Mouse (Mus musculus) MEL (cell line): Measurements from ENCODE around the gene Rbks. TPM values are rescaled to one million over a fixed set of nuclear protein-coding genes. Genes with fewer than 3 reads are reported as not detected.
A peak's percentile ranks its signal among the peaks of the same experiment; 100 is the strongest.

Experiments used
- DNase-seq: peaks from one replicate; pipeline ENCODE4 v3.0.0; 2011; ENCODE audit warnings: low read depth, low spot score
- H3K27ac ChIP-seq: 2 replicates; pipeline ENCODE4 v1.5.1; 2012; ENCODE audit warnings: low read depth, mild to moderate bottlenecking, control low read depth, low read length, moderate library complexity; ENCODE audit not compliant: control insufficient read depth
- H3K27me3 ChIP-seq, 2 experiments: fragments of 150-350 bp in 1 of 2; sonication (generic) in 1 of 2; 2 replicates each; pipeline ENCODE4 v1.6.1; 2012; ENCODE audit warnings: low read length in 2 of 2, mild to moderate bottlenecking in 2 of 2, improper control_type of control experiment in 1 of 2, moderate library complexity in 1 of 2; ENCODE audit not compliant: insufficient read depth in 2 of 2, control insufficient read depth in 1 of 2
- H3K36me3 ChIP-seq, 2 experiments: 2 replicates each; pipeline ENCODE4 v1.6.1; 2012 to 2014; ENCODE audit warnings: low read length in 2 of 2, improper control_type of control experiment in 1 of 2, inconsistent platforms in 1 of 2, mild to moderate bottlenecking in 1 of 2; ENCODE audit not compliant: insufficient read depth in 2 of 2, control insufficient read depth in 1 of 2
- H3K4me1 ChIP-seq, 2 experiments: fragments of 150-350 bp in 1 of 2; sonication (generic) in 1 of 2; 2 replicates each; pipeline ENCODE4 v1.6.1; 2012; ENCODE audit warnings: low read length in 2 of 2, improper control_type of control experiment in 1 of 2, mild to moderate bottlenecking in 1 of 2; ENCODE audit not compliant: insufficient read depth in 2 of 2, control insufficient read depth in 1 of 2
- H3K4me3 ChIP-seq, 2 experiments: fragments of 150-350 bp in 1 of 2; sonication (generic) in 1 of 2; 2 replicates each; pipeline ENCODE4 v1.5.1; 2012; ENCODE audit warnings: low read depth in 2 of 2, low read length in 2 of 2, mild to moderate bottlenecking in 2 of 2, moderate library complexity in 2 of 2, control low read depth in 1 of 2, improper control_type of control experiment in 1 of 2; ENCODE audit not compliant: control insufficient read depth in 1 of 2, insufficient read depth in 1 of 2
- H3K79me2 ChIP-seq: 2 replicates; pipeline ENCODE4 v1.6.1; 2012; ENCODE audit warnings: mild to moderate bottlenecking, low read length, moderate library complexity; ENCODE audit not compliant: control insufficient read depth, poor library complexity, insufficient read depth
- H3K9ac ChIP-seq: 2 replicates; pipeline ENCODE4 v1.6.1; 2012; ENCODE audit warnings: low read depth, mild to moderate bottlenecking, control low read depth, low read length, moderate library complexity; ENCODE audit not compliant: control insufficient read depth, poor library complexity, severe bottlenecking
- H3K9me3 ChIP-seq: fragments of 150-350 bp; sonication (generic); replicated peaks from 2 replicates; pipeline ENCODE4 v1.6.1; 2012; ENCODE audit warnings: mild to moderate bottlenecking, low read length, improper control_type of control experiment, moderate library complexity; ENCODE audit not compliant: insufficient read depth
- CHD1 ChIP-seq: IDR thresholded peaks from 2 replicates; pipeline ENCODE4 v1.6.1; 2012; ENCODE audit warnings: low read depth, mild to moderate bottlenecking, inconsistent platforms, low read length, improper control_type of control experiment
- CHD2 ChIP-seq: IDR thresholded peaks from 2 replicates; pipeline ENCODE4 v1.6.1; 2011; ENCODE audit warnings: low read length, improper control_type of control experiment
- CTCF ChIP-seq, 3 experiments: IDR thresholded peaks in 2 of 3; conservative IDR thresholded peaks in 1 of 3; 2 replicates each; pipeline ENCODE4 v1.5.1; 2011 to 2012; ENCODE audit warnings: low read length in 3 of 3, low read depth in 2 of 3, mild to moderate bottlenecking in 2 of 3, improper control_type of control experiment in 1 of 3, inconsistent platforms in 1 of 3, mixed read lengths in 1 of 3, moderate library complexity in 1 of 3; ENCODE audit not compliant: control insufficient read depth in 1 of 3, insufficient read depth in 1 of 3, poor library complexity in 1 of 3, severe bottlenecking in 1 of 3
- E2F4 ChIP-seq: IDR thresholded peaks from 2 replicates; pipeline ENCODE4 v1.6.1; 2011; ENCODE audit warnings: low read depth, low read length, improper control_type of control experiment, borderline replicate concordance
- GABPA ChIP-seq: IDR thresholded peaks from 2 replicates; pipeline ENCODE4 v1.6.1; 2012; ENCODE audit warnings: low read depth, mild to moderate bottlenecking, inconsistent platforms, low read length, improper control_type of control experiment, moderate library complexity
- HCFC1 ChIP-seq: IDR thresholded peaks from 2 replicates; pipeline ENCODE4 v1.6.1; 2012; ENCODE audit warnings: low read depth, mild to moderate bottlenecking, inconsistent platforms, low read length, improper control_type of control experiment, moderate library complexity
- MEF2A ChIP-seq: IDR thresholded peaks from 2 replicates; pipeline ENCODE4 v1.6.1; 2014; ENCODE audit warnings: low read depth, mild to moderate bottlenecking, inconsistent platforms, low read length, improper control_type of control experiment; ENCODE audit not compliant: poor library complexity, insufficient replicate concordance, severe bottlenecking; ENCODE audit errors: extremely low read depth
- POLR2A ChIP-seq, 2 experiments: IDR thresholded peaks; 2 replicates each; pipeline ENCODE4 v1.6.1; 2011 to 2012; ENCODE audit warnings: low read length in 2 of 2, mild to moderate bottlenecking in 2 of 2, control low read depth in 1 of 2, improper control_type of control experiment in 1 of 2, low read depth in 1 of 2, moderate library complexity in 1 of 2; ENCODE audit not compliant: control insufficient read depth in 1 of 2, insufficient read depth in 1 of 2, poor library complexity in 1 of 2
- RCOR1 ChIP-seq: IDR thresholded peaks from 2 replicates; pipeline ENCODE4 v1.6.1; 2012; ENCODE audit warnings: low read depth, mild to moderate bottlenecking, inconsistent platforms, low read length, improper control_type of control experiment
- SIN3A ChIP-seq: IDR thresholded peaks from 2 replicates; pipeline ENCODE4 v1.6.1; 2012; ENCODE audit warnings: low read length, improper control_type of control experiment, inconsistent platforms
- TAL1 ChIP-seq: IDR thresholded peaks from 2 replicates; pipeline ENCODE4 v1.6.1; 2012; ENCODE audit warnings: mild to moderate bottlenecking, inconsistent platforms, low read length, moderate library complexity, mixed read lengths
- TBP ChIP-seq: IDR thresholded peaks from 2 replicates; pipeline ENCODE4 v1.8.0; 2011; ENCODE audit warnings: low read depth, low read length, improper control_type of control experiment
- TCF12 ChIP-seq: IDR thresholded peaks from 2 replicates; pipeline ENCODE4 v1.6.1; 2014; ENCODE audit warnings: low read depth, mild to moderate bottlenecking, inconsistent platforms, low read length, improper control_type of control experiment, moderate library complexity
- UBTF ChIP-seq: IDR thresholded peaks from 2 replicates; pipeline ENCODE4 v1.6.1; 2012; ENCODE audit warnings: low read depth, mild to moderate bottlenecking, inconsistent platforms, low read length, improper control_type of control experiment, moderate library complexity, borderline replicate concordance; ENCODE audit not compliant: insufficient read depth
- USF2 ChIP-seq, 2 experiments: IDR thresholded peaks; 2 replicates each; pipeline ENCODE4 v1.6.1; 2011 to 2012; ENCODE audit warnings: improper control_type of control experiment in 2 of 2, low read length in 2 of 2, borderline replicate concordance in 1 of 2, inconsistent platforms in 1 of 2, low read depth in 1 of 2, mild to moderate bottlenecking in 1 of 2; ENCODE audit not compliant: insufficient read depth in 1 of 2
- ZMIZ1 ChIP-seq: IDR thresholded peaks from 2 replicates; pipeline ENCODE4 v1.6.1; 2012; ENCODE audit warnings: low read depth, mild to moderate bottlenecking, inconsistent platforms, low read length, improper control_type of control experiment, moderate library complexity
- polyA plus RNA-seq, 2 experiments: library from polyadenylated mRNA; stranded (reverse) in 1 of 2; unstranded in 1 of 2; fragments of >175 nt in 1 of 2; fragments of >200 nt in 1 of 2; gene quantifications; 2 replicates each; pipeline versions ENCODE4 v1.2.1 to v1.2.4; 2012; ENCODE audit warnings: low replicate concordance in 2 of 2, low read depth in 1 of 2; ENCODE audit not compliant: insufficient read length in 2 of 2, insufficient read depth in 1 of 2, missing spikeins in 1 of 2
- total RNA-seq: library from RNA; depleted of rRNA; stranded (reverse); fragments of 300-350 nt; gene quantifications from 2 replicates; pipeline ENCODE4 v1.2.3, GENCODE M21; 2012; rRNA removed

Gene Rbks
- 23.8 and 34.3 TPM in 2 replicates for total RNA-seq
- polyA plus RNA-seq: 10 to 100 TPM in 1 of 2 experiments, not detected in 1; 47.4 TPM

DNA sequence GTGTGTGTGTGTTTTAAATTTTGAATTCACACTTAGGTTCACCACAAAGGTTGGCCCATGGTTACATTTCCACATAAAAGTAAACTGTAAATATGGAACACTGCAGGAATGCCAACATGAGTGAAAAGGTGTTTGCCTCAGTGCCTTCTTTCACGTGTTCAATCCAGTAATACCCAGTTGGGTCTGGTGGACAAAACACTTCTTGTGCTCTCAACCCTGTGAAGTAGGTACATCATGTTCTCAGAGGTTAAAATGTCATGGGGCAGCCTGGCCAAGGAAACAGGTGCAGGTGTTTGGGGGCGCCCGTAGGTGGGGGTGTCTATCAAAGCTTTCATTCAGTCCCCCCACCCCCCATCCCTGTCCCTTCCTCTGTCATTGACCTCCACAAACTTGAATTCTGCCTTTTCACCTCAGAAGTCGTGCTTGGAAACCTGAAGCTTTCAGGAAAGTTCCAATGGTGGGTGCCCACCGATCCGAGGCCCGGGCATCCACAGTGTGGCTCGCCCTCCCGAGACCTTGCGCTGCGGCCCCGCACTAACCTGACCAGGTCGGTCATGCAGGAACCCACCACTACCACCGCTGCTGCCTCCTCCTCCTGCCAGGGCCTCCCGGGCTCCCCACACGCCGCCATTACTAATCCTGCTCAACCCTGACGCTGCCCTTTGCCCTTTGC, at the start of gene Rbks:
Gene Rbks (minus strand): TSS at position 657 of the 673 bp plus-strand sequence.
- peaks cover 19% of the 10 kb centered on the region for H3K79me2 ChIP-seq
- DNase-seq: peak; percentile 39
- peak within 1 kb of the TSS; percentile 96 for H3K27ac ChIP-seq
- no peaks in the 10 kb centered on the region for H3K9me3 ChIP-seq
- H3K27me3 ChIP-seq: no peaks in the 10 kb centered on the region
- peak within 1 kb of the TSS; percentile 83 to 84 for H3K4me3 ChIP-seq
- peak within 1 kb of the TSS; percentile 89 for H3K9ac ChIP-seq
- peaks cover 4 to 5% of the 10 kb centered on the region in 2 experiments; a peak in 3 of 4 replicates for H3K4me1 ChIP-seq
- H3K36me3 ChIP-seq: peaks cover 0 to 22% of the 10 kb centered on the region in 2 experiments; a peak in 2 of 4 replicates
- no peak for TF ChIP-seq ZMIZ1
- no peak; a peak in 1 of 4 replicates for TF ChIP-seq POLR2A (IDR thresholded peaks at IDR 0.05; ENCODE audit: control insufficient read depth in 1 of 2, insufficient read depth in 1 of 2, low read depth in 1 of 2, low read length in 2 of 2, poor library complexity in 1 of 2)
- no peak for TF ChIP-seq USF2 (IDR thresholded peaks at IDR 0.05; ENCODE audit: borderline replicate concordance in 1 of 2, insufficient read depth in 1 of 2, low read depth in 1 of 2, low read length in 2 of 2)
- TF ChIP-seq RCOR1: no peak
- TF ChIP-seq GABPA: no peak
- TF ChIP-seq CHD2: peak; percentile 64
- TF ChIP-seq SIN3A: no peak
- TF ChIP-seq MEF2A: no peak
- no peak for TF ChIP-seq E2F4
- TF ChIP-seq UBTF: no peak
- no peak; the same call in 1 of the 2 replicates for TF ChIP-seq TCF12
- TF ChIP-seq CHD1: 0 out of 2 replicates have a peak, but pooled peaks have one; percentile 1
- TF ChIP-seq TBP: no peak; the same call in 1 of the 2 replicates

DNA sequence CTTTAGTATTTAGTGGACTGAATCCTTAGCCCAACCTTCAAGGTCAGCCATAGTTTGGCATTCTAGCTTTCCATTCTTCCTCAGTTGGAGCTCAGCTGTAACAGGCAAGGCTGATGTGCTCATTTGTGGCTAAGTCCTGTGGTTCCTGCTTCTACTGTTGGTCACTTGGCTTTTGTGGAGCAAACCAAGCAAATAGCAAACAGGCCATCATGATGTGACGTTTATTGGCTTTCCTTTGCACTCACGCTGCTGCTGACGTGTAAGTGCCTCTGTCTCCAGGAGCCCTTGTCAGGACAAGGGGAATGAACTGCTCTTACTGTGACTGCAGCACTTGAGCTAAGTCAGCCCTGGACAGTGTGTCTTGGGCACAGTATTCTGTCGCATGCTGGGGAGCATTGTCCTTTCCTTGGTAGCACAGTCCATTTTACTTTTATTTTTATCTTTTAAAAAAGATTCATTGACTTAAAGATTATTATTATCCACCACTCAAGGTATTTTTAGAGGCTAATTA, 45.1 kb upstream of the Rbks start:
- no peak overlapping the region for H3K27ac ChIP-seq
- no peaks in the 10 kb centered on the region for H3K9me3 ChIP-seq
- no peak overlapping the region for H3K9ac ChIP-seq
- H3K36me3 ChIP-seq: peaks cover 0 to 2% of the 10 kb centered on the region in 2 experiments; a peak in 2 of 4 replicates
- no peaks in the 10 kb centered on the region for H3K79me2 ChIP-seq
- no peak for TF ChIP-seq TAL1
- no peak for TF ChIP-seq HCFC1
- no peak for TF ChIP-seq CHD1
- TF ChIP-seq CTCF (IDR thresholded peaks at IDR 0.05 in 2 of 3, conservative IDR thresholded peaks at IDR 0.05 in 1 of 3; ENCODE audit: control insufficient read depth in 1 of 3, insufficient read depth in 1 of 3, low read depth in 2 of 3, low read length in 3 of 3, poor library complexity in 1 of 3, severe bottlenecking in 1 of 3): no peak
- H3K4me1 ChIP-seq: no peaks in the 10 kb centered on the region
- H3K4me3 ChIP-seq: no peak overlapping the region
- no peaks in the 10 kb centered on the region for H3K27me3 ChIP-seq
- DNase-seq: no peak
